Mouse (Mus musculus) spleen, adult 2 months (tissue): ENCODE data around the gene Maml3.

ENCODE experiments used
- CTCF ChIP-seq: fragments of 200-500 bp; IDR thresholded peaks from 2 replicates; pipeline ENCODE4 v1.5.1; 2011; ENCODE audit warnings: mild to moderate bottlenecking, inconsistent platforms; ENCODE audit not compliant: insufficient read depth, insufficient read length, insufficient replicate concordance; ENCODE audit errors: extremely low read depth
- POLR2A ChIP-seq: fragments of 200-500 bp; IDR thresholded peaks from 2 replicates; pipeline ENCODE4 v1.6.1; 2011; ENCODE audit warnings: low read depth, low read length, inconsistent platforms

DNA sequence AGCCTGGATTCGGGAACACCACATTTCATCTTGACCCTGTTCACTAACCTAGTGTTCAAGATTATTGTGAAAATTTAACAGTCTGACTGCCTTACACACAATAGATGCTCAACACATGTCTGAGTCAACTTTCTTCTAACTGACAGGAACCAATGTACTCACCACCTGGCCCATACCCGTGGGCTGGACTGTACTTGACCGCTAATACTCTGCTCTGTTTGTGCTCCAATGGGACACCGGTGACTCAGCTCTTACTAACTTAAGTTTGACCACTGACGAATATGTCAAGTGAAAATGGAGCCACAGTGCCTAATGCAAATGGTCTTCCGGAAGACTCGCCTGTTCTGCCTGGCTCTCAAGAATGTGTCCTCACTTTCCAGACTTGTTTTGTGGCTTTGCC lies 44.0 kb downstream of the Maml3 start:
- TF ChIP-seq CTCF: no peak
- TF ChIP-seq POLR2A: no peak
